Mouse (Mus musculus) hindbrain, embryonic 16.5 days (tissue): ENCODE results near the gene Grpel1. TPM values are rescaled to one million over a fixed set of nuclear protein-coding genes. Genes with fewer than 3 reads are reported as not detected.

Source experiments
- ATAC-seq: fragments of 200-750 bp; cut with Nextera tagmentation; 2 replicates; pipeline ENCODE4 v1.8.0; 2017; ENCODE audit warnings: moderate TSS enrichment, moderate library complexity
- H3K27ac ChIP-seq: fragments of 300-500 bp; sonication (generic); 2 replicates; pipeline ENCODE4 v1.5.1; 2014; ENCODE audit warnings: low read depth, mild to moderate bottlenecking, control low read depth, low read length, moderate library complexity
- H3K27me3 ChIP-seq: fragments of 300-500 bp; sonication (generic); replicated peaks from 2 replicates; pipeline ENCODE4 v1.6.1; 2014; ENCODE audit warnings: low read length; ENCODE audit not compliant: control insufficient read depth, insufficient read depth
- H3K36me3 ChIP-seq: fragments of 300-500 bp; sonication (generic); 2 replicates; pipeline ENCODE4 v1.6.1; 2014; ENCODE audit warnings: mild to moderate bottlenecking, low read length, moderate library complexity, mixed read lengths; ENCODE audit not compliant: control insufficient read depth, insufficient read depth
- H3K4me1 ChIP-seq: fragments of 300-500 bp; sonication (generic); 2 replicates; pipeline ENCODE4 v1.6.1; 2014; ENCODE audit warnings: low read depth, low read length; ENCODE audit not compliant: control insufficient read depth, insufficient read depth
- H3K4me2 ChIP-seq: fragments of 300-500 bp; sonication (generic); 2 replicates; pipeline ENCODE4 v1.6.1; 2014; ENCODE audit warnings: mild to moderate bottlenecking, low read length, control low read depth, moderate library complexity
- H3K4me3 ChIP-seq: fragments of 300-500 bp; sonication (generic); 2 replicates; pipeline ENCODE4 v1.5.1; 2014; ENCODE audit warnings: mild to moderate bottlenecking, low read length, control low read depth, moderate library complexity
- H3K9ac ChIP-seq: fragments of 300-500 bp; sonication (generic); 2 replicates; pipeline ENCODE4 v1.6.1; 2014; ENCODE audit warnings: low read depth, mild to moderate bottlenecking, control low read depth, low read length, moderate library complexity
- H3K9me3 ChIP-seq: fragments of 300-500 bp; sonication (generic); 2 replicates; pipeline ENCODE4 v1.6.1; 2014; ENCODE audit warnings: mild to moderate bottlenecking, low read length, moderate library complexity; ENCODE audit not compliant: control insufficient read depth
- WGBS: fragments of 180-500 bp; shearing (Covaris S2); extraction: QIAGEN DNeasy Blood & Tissue Kit; methylation state at CpG from one replicate; pipeline ENCODE4 v1.1.7; 2014; 5-methylcytosine and 5-hydroxymethylcytosine counted together
- polyA plus RNA-seq: library from polyadenylated mRNA; unstranded; fragments of >200 nt; fragmentation: Nextera tagmentation; extraction: Ambion mirVana; gene quantifications from 2 replicates; pipeline ENCODE4 v1.2.1, GENCODE M21; 2015

Gene Grpel1
- polyA plus RNA-seq, 1 experiment from 2014 or later = 46.8 TPM

GRCm38 (mm10) chr5:36472876-36473655 is 8.3 kb downstream of the Grpel1 start:
- no peak overlapping the region for H3K4me3 ChIP-seq
- no peaks in the 10 kb centered on the region for H3K27me3 ChIP-seq
- H3K9ac ChIP-seq = no peak overlapping the region
- H3K36me3 ChIP-seq = peaks cover 41% of the 10 kb centered on the region
- no peak for ATAC-seq
- no peaks in the 10 kb centered on the region for H3K4me1 ChIP-seq
- H3K4me2 ChIP-seq = no peak overlapping the region
- 92% methylated on average over 4 of the region's 4 CpGs for WGBS
- H3K27ac ChIP-seq = no peak overlapping the region
- H3K9me3 ChIP-seq = no peaks in the 10 kb centered on the region

DNA sequence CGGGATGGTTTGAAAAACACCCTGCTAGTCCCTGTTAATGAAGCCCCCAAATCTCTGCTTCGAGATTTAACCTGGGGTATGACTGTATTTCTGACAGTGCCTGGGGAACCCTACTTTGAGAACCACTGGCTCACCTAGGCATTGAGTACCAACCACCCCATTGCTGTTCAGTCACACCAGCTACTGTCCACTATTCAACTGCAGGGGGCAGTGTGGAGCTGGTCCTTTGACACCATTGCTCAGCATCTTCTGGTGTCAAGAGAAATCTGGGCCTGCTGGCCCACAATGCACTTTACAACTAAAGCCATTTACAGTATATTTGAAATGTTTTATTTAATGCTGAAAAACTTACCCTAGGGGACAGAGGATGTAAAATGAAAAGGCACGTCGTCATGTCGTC is 9.5 kb downstream of the Grpel1 start:
- Histone ChIP-seq H3K4me1 (peaks cover under 1% of the 10 kb centered on the region; the same call in 1 of the 2 replicates), H3K27me3 (no peaks in the 10 kb centered on the region), H3K4me3 (no peak overlapping the region), H3K4me2 (no peak overlapping the region), H3K36me3 (peaks cover 40% of the 10 kb centered on the region), H3K9me3 (no peaks in the 10 kb centered on the region), H3K27ac (no peak overlapping the region), H3K9ac (no peak overlapping the region)
- 88% methylated on average over 5 of the region's 5 CpGs for WGBS
- no peak for ATAC-seq

DNA sequence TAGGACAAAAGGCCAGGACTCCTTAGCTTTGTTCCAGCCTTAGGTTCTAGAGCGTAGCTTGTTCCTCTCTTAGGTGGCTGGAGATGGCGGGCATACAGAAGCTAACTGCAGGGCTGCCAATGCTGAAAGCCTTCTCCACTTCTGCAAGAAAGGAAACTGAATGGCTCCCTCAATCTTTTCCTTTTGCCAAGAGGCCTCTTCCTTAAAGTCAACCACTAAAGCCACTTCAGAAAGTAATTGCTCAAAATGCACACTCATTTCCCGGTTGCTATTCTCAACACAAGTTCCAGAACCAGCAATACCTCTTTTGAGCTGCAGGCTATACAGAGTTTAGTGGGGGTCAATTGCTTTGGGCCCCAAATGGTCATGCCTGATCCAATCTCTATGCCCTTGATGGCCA is 12.7 kb downstream of the Grpel1 start:
- H3K4me1 ChIP-seq = peaks cover 25% of the 10 kb centered on the region
- peaks cover 16% of the 10 kb centered on the region for H3K36me3 ChIP-seq
- H3K27ac ChIP-seq = no peak overlapping the region
- no peak overlapping the region for H3K4me2 ChIP-seq
- H3K9me3 ChIP-seq = no peaks in the 10 kb centered on the region
- no peak overlapping the region for H3K9ac ChIP-seq
- no peak for ATAC-seq
- no peaks in the 10 kb centered on the region for H3K27me3 ChIP-seq
- no peak overlapping the region for H3K4me3 ChIP-seq
- 95% methylated on average over 3 of the region's 3 CpGs for WGBS

GRCm38 (mm10) chr5:36478540-36479420 is 14.0 kb downstream of the Grpel1 start:
- Histone ChIP-seq H3K4me3 (no peak overlapping the region), H3K9ac (no peak overlapping the region), H3K9me3 (no peaks in the 10 kb centered on the region), H3K27me3 (no peaks in the 10 kb centered on the region), H3K36me3 (peaks cover 10% of the 10 kb centered on the region; the same call in 1 of the 2 replicates), H3K4me2 (no peak overlapping the region), H3K4me1 (peaks cover 34% of the 10 kb centered on the region), H3K27ac (no peak overlapping the region)
- no peak for ATAC-seq
- WGBS = 93% methylated on average over 6 of the region's 6 CpGs

GRCm38 (mm10) chr5:36479735-36480134 is 14.9 kb downstream of the Grpel1 start:
- ATAC-seq = no peak

DNA sequence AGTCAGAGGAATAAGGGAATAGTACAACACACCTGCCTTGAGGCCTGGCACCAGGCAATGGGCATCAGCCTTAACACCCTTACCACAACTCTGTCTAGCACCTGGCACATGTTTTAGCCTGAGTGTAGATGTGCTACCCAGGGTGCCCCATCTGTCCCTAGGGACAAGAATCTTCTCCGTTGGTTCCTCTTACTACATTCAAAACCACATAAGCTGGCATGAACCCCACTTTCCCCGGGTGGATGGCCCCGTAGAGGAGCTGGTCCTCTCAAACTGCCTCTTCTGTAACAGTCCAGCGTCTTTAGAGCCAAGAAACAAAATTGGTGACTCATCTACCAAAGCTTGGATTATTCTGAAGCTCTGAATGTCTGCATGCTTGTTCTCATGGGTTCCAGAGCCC is 15.6 kb downstream of the Grpel1 start:
- no peaks in the 10 kb centered on the region for H3K9me3 ChIP-seq
- H3K4me1 ChIP-seq = peaks cover 40% of the 10 kb centered on the region
- no peak overlapping the region for H3K27ac ChIP-seq
- no peak for ATAC-seq
- no peak overlapping the region for H3K4me2 ChIP-seq
- peaks cover 4% of the 10 kb centered on the region; the same call in 1 of the 2 replicates for H3K36me3 ChIP-seq
- H3K4me3 ChIP-seq = no peak overlapping the region
- no peaks in the 10 kb centered on the region for H3K27me3 ChIP-seq
- 91% methylated on average over 4 of the region's 4 CpGs for WGBS
- H3K9ac ChIP-seq = no peak overlapping the region

More at GRCm38 (mm10) chr5:36479735-36480134, 14.9 kb downstream of the Grpel1 start:
- H3K4me2 ChIP-seq = no peak overlapping the region
- peaks cover 6% of the 10 kb centered on the region; the same call in 1 of the 2 replicates for H3K36me3 ChIP-seq
- WGBS = 74% methylated on average over 2 of the region's 2 CpGs
- peaks cover 34% of the 10 kb centered on the region for H3K4me1 ChIP-seq
- no peaks in the 10 kb centered on the region for H3K9me3 ChIP-seq
- H3K9ac ChIP-seq = no peak overlapping the region
- no peaks in the 10 kb centered on the region for H3K27me3 ChIP-seq
- H3K27ac ChIP-seq = no peak overlapping the region
- no peak overlapping the region for H3K4me3 ChIP-seq

DNA sequence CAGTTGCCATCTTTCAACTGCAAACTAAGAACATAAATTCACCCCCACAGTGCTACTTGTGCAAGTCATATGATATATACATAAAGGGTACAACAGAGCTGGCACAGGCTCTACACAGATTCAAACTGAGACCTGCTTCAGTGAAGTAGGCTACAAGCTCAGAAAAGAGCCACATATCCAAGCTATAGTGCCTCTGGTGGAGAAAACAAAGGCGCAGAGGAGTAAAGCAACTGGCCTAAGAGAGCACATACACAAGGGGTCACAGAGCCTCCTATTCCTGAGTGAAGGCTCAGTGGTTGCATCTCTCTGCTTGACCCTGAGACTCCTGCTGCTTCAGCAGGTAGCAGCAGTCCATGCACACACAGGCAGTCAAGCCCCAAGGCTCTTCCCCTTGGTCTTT is 16.3 kb downstream of the Grpel1 start:
- no peaks in the 10 kb centered on the region for H3K27me3 ChIP-seq
- H3K4me2 ChIP-seq = no peak overlapping the region
- H3K4me3 ChIP-seq = no peak overlapping the region
- peaks cover 3% of the 10 kb centered on the region; the same call in 1 of the 2 replicates for H3K36me3 ChIP-seq
- WGBS = 77% methylated on average over 1 of the region's 1 CpGs
- no peaks in the 10 kb centered on the region for H3K9me3 ChIP-seq
- H3K27ac ChIP-seq = no peak overlapping the region
- no peak for ATAC-seq
- H3K9ac ChIP-seq = no peak overlapping the region
- peaks cover 40% of the 10 kb centered on the region for H3K4me1 ChIP-seq

DNA sequence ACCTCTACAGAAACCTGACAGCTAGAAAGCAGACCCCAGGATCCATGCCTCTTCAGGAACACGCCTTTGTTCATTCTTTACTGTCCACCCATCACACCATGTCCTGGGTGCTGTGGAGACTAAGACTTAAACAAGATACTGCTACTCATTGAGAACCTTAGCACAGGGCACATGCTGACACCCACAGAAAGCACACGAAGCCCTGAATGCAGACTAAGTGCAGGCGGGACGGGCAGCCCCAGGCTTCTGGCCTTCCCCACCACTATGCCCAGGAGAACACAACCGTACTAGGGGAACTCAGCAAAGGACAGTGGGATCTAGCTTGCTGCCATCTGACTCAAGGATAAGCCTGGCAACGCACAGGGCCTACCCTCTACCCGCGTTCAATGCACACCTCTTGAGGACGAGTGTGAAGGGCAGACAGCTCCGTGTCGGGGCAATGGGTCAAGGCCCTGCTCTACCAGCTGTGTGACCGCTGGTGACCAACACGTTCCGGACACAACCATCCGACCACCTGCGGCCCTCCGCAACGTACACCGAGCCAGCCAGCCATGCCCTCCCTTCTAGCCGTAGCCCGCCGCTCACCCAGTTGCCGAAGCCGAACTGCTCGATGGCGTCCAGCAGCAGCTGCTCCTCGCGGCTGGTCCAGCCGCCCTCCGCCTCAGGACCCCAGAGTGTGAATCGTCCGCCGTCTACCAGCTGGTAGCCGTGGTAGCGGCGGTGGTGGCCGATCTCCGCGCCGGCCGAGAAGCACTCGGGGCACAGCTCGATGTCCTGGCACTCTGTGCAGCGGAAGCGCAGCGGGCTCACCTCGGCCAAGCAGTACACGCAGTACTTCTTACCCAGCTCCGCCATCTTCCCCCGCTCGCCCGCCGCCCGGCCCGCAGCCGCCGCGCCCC is 18.7 kb downstream of the Grpel1 start:
- peaks cover 3% of the 10 kb centered on the region; the same call in 1 of the 2 replicates for H3K36me3 ChIP-seq
- peaks cover 40% of the 10 kb centered on the region for H3K4me1 ChIP-seq
- peak overlapping the region; percentile 94 for H3K4me3 ChIP-seq
- 1% methylated on average over 39 of the region's 58 CpGs for WGBS
- H3K27me3 ChIP-seq = no peaks in the 10 kb centered on the region
- peak; percentile 28 for ATAC-seq
- peak overlapping the region; percentile 90 for H3K9ac ChIP-seq
- H3K4me2 ChIP-seq = peak overlapping the region; percentile 93
- peak overlapping the region; percentile 86 for H3K27ac ChIP-seq
- H3K9me3 ChIP-seq = no peaks in the 10 kb centered on the region
